Mouse (Mus musculus) natural killer cell, adult 2 months (primary cell): ENCODE data around the gene Olfr658.

Source experiments
- DNase-seq, 2 experiments: peaks; one replicate each; pipeline ENCODE4 v3.0.0; 2022; ENCODE audit warnings: low spot score in 2 of 2

Olfr658 gene

GRCm38 (mm10) chr7:104646841-104647482 is at the start of gene Olfr658:
Gene Olfr658 (minus strand): TSS chr7:104647305.
- peak; percentile 10 to 30 for DNase-seq

DNA sequence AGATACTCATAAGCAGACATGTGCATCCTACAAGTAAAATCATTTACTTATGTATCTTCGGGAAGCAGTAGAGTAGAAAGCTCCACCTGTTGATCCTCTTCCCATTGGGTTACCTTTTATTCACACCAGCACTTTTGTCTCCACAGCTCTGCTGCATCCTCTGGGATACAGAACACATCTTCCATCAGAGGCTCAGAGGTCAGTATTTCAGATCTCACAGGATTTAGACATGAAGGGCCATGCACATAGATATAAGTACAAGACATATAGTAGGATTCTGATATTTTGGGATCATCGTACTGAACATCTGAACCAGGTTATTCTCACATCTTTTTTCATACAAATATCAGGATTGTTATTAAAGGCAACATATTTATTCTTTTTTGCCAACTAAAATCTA is 39.1 kb upstream of the Olfr658 start, which contains the start of gene Olfr661:
Gene Olfr661 (plus strand): TSS at position 301 of the 400 bp plus-strand sequence.
- no peak for DNase-seq

DNA sequence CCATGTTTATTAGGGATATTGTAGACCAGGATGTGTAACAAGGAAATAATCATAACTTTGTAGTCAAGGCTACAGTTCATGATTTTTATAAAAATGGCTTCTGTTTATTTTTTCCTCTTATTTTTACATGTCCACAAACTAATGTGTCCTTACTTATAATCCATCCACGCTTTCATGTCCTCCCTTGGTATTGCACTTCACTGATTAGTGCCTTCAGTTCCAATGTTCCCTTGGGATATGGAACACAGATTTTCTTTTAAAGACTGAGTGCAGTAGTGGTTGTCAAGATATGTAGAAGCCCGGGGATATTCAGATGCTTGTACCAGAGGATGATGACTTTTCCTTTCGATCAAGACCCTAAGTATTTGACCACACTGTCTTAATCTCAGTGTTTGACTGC is 19.3 kb upstream of the Olfr658 start, which contains the start of gene Olfr659:
Gene Olfr659 (plus strand): TSS at position 301 of the 400 bp plus-strand sequence.
- no peak for DNase-seq

GRCm38 (mm10) chr7:104624494-104624893 is 22.6 kb downstream of the Olfr658 start, which contains the start of gene Olfr657:
Gene Olfr657 (plus strand): TSS chr7:104624794.
- DNase-seq = no peak

- DNase-seq = no peak
These were observed 33.5 kb downstream of the Olfr658 start, which contains the start of gene Olfr656 for GRCm38 (mm10) chr7:104613655-104614054. Gene Olfr656 (plus strand): TSS chr7:104613955.

- no peak for DNase-seq
These were observed 42.4 kb downstream of the Olfr658 start for GRCm38 (mm10) chr7:104604727-104605126.

GRCm38 (mm10) chr7:104603173-104603572 is 43.9 kb downstream of the Olfr658 start:
- DNase-seq = peak; percentile 40 to 63

GRCm38 (mm10) chr7:104601679-104602078 is 45.4 kb downstream of the Olfr658 start, which contains the start of gene Olfr655:
Gene Olfr655 (minus strand): TSS chr7:104601779.
- DNase-seq = no peak
